Mouse (Mus musculus) heart, adult 8-10 months (tissue): ENCODE results near the gene Ehmt1. TPM values are rescaled to one million over a fixed set of nuclear protein-coding genes. Genes with fewer than 3 reads are reported as not detected.

Experiments
- DNase-seq: peaks from one replicate; pipeline ENCODE4 v3.0.0; 2022; ENCODE audit warnings: low spot score
- microRNA-seq: library from miRNA; unstranded; fragments of <30 nt; microRNA quantifications from one replicate; pipeline ENCODE4 v1.2.0, GENCODE M21; 2022
- total RNA-seq, 4 experiments: library from RNA; stranded (reverse); gene quantifications; 2 replicates each; pipeline ENCODE4 v1.2.4; 2022

Ehmt1 gene
- total RNA-seq, 4 experiments from 2014 or later = 26.9 to 35.6 (median 31.4) TPM

DNA sequence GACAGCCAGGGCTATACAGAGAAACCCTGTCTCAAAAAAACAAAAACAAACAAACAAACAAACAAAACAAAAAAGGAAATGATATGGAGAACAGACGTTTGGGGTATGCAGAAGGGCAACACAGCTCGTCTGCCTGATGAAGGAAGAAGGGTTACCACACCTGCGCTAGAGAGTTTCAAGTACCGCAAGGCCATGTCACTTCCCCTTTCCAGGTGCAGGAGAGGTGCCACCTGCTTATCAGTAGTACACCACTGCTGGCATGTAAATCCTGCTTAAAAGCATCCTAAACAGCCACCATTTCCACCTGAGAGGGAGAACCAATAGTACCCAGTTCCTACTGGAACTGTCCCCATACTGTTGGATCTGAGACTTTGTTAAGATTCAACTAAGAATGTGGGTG is 113.8 kb downstream of the Ehmt1 start:
- DNase-seq = no peak

DNA sequence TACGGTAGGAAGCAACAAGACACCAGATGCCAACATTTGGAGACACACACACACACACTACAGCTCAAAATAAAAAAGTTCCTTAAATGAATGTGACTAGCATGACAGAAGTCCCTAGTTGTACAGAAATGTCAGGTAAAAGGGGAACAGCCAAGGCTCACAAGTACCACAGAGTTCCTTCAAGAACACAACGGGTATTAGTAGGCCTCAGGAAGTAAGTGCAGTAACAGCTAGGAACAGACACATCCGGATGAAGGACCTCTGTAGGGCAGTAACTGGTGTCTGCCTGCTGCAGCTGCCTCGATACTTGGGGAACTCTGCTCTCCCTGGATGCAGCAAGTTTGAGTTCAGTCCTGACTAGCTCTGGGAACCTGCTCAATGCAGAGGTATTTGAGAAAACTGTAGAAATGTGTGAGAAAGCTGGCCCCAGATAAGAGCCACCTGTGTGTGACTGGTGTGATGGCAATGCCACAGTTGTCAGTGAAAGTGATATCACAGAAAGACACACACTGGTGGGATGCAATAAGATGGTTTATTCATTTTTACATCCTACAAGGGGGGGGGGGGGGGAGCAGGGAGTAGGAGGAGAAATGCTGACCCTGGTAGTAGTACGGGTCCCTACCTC is 122.5 kb downstream of the Ehmt1 start:
- no peak for DNase-seq

DNA sequence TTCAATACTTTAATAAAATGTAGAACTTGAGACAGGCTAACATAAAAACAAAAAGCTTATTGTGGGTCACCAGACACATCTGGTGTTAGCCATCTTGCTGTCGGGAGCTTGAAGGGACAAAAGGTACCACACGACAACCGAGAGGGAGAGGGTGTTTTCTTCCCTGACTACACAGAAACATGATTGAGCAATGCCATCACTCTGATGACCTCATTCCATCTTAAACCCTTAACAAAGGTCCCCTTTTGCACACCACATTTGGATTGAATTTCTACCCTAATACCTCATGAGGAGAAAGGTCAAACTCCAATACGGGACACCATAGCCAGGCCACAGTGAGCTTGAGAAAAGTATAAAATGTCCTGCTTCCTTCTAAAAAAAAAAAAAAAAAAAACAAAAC is 132.2 kb downstream of the Ehmt1 start:
- DNase-seq = no peak

DNA sequence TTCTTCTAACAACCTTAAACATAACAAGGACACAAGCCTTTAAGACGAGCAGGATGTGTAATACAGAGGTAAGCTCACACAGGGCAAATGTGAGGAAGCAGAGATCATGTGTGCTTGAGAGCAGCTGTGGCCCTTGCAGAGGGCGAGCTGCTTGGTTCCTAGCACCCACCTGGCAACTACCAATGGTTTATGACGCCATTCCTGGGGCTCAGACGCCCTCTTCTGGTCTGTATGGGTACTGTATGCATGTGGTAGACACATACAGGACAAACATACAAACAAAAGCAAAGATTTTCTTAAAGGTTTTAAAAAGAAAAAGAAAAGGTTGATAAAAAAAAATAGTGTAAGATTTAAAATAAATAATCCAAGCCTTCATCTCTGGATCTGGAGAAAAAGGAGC is 138.2 kb downstream of the Ehmt1 start:
- no peak for DNase-seq

DNA sequence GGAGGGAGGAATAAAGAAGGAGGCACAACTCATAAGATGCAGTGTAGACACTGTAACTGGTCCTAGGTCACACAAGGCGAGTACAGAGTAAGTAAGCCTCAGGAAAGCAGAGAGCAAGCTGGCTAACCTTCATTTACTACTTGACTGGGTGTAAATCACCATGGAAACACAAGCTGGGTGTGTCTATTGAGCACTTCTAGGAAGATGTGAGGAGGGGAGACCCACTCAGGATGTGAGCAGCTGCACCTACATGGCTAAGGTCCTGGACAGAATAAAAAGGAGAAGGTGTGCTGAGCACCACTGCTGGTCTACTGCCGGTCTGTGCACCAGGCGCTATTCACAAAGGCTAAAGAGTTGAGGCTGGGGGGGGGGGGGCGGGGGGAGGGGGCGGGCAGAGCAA is 142.6 kb downstream of the Ehmt1 start:
- DNase-seq = no peak

DNA sequence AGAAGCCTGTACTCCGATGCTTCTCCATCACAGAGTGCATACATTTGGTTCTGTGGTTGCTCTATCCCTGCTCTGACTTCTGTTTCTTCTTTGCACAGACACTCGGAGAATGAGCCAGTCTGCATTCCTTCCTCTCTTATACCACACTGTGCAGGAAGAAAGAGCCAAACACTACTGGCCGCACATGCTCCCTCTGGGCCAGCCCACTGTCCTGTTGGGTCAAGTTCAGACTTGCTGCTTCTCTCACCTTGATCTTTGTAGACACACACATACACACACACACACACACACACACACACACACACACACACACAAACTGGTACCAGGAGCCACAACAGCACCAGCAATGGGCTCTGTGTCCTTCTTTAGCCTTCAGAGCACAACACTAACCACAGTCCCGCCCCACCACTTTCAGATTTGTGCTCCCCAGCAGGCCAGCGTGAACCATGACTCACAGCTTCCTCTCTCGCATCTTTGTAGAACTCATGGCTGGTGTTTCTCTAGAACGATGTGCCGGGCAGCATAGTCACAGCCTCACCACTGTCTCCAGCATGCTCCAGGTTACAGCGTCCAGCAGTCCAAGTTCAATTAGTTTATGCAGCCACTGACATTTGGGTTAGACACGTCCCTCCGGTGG is 143.3 kb downstream of the Ehmt1 start:
- no peak for DNase-seq

DNA sequence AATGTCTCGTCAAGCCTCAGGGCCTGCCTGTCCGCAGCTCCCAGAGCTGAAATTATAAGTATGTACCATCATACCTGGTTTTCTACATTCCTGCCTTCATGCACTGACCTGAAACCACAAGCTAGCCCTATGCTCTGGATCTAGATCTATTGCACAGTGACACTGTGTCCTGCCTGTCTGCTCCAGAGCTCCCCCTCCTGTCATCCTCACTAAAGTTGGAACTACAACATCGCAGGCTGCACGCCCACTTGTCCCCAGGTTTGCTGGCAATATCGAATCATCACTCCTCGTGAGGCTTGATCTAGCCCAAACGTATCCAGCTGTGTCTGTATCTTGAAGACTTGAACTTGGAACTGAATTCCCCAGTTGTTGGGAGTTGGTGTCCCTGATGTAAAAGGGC is 144.6 kb downstream of the Ehmt1 start:
- DNase-seq = no peak

DNA sequence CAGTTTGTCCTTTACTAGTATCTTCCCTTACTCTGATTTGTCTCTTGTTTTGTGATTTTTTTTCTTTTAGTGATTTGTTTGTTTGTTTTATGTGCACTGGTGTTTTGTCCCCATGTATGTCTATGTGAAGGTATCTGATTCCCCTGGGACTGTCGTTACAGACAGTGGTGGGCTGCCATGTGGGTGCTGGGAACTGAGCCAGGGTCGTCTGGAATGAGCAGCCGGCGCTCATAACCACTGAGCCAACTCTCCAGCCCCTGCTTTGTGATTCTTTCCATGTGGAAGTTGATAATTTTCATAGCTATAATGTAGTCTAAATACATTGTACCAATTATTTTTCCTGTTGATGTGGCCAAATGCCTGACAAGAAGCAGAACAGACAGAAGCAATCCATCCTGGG is 148.6 kb downstream of the Ehmt1 start:
- DNase-seq = no peak

DNA sequence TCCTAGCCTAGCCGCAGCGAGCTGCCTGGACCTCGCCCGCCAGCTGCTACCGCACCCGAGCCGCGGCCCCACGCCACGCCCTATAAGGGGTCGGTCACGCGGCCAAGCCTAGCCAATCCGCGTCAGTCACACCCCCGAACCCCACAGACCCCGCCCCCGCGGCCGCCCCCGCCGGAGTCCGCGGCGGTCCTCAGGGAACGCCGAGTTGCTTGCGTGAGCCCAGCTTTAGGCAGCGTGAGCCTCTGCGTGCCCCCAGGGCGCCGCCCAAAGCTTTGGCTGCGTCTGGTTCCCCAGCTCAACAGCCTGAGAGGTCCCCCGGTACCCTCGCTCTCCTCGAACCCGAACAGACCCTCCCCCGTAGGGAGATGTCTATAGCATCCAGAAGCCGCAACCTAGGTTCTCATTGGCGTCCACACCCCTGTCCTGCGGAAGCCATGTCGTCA is 156.3 kb downstream of the Ehmt1 start, which contains the start of gene Cacna1b:
Gene Cacna1b (minus strand): TSS at position 38 of the 443 bp plus-strand sequence.
- DNase-seq = peak; percentile 15

DNA sequence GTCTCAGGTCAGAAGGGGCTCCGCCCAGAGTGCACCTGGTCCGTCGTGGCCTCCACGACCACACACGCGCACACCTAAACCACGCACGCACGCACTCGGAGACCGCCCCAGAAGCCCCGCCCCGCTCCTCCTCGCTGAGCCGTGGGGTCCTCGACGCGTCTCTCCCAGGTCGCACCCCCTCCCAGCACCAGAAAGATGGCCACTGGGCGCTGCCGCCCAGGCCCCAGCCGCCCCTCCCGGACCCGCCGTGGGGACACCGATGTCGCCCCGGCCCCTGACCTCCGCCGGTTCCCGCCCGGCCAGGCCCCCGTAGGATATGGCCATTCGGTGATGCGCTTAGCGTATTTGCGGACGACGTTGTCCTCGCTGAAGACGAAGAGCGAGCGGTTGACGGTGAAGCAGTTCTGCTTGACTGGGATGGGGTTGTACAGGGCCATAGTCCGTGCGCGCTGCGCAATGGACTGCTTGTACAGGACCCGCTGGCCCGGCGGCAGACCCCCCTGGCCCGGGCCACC is 156.9 kb downstream of the Ehmt1 start:
- DNase-seq = no peak

DNA sequence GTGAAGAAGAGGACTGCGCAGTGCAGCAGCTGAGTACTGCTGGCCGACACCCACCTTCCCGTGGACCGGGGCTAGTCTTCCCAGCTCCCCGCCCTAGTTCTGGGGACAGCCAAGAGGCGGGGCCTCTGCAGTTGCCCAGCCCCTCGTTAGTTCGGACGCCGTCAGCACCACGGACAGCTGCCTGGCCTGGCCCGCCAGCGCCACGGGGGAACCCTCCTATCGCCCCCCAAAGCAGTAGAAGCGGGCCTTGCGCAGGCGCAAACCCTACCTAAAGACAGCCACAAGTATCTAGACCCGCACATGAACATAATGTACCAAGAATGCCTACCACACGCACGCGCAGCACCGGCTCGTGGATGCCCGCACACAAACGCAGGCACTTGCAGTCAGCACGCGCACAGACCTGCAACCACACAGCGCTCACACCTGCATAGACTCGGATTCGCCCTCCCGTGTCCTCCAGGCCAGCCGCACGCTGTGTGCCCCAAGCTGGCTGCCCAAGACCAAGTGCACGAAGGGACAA is 157.4 kb downstream of the Ehmt1 start:
- DNase-seq = no peak

DNA sequence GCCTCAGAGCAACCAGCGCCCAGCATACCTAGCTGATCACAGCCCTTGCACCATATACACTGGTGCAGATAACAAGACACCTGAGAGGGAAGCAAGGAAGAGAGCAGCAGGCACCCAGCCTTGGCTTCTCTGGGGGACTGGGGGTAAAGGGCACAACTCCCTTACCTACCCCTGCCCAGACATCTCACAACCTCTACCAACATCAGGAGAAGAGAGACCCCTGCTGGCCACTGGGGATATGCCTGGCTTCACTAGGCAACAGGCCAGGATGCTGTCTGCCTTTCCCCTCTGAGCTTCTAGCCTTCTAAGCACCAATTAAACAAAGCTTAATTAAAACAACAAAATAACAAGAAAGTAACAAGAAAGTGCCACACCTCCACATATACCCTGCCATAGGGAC is 164.1 kb downstream of the Ehmt1 start:
- peak; percentile 31 for DNase-seq

DNA sequence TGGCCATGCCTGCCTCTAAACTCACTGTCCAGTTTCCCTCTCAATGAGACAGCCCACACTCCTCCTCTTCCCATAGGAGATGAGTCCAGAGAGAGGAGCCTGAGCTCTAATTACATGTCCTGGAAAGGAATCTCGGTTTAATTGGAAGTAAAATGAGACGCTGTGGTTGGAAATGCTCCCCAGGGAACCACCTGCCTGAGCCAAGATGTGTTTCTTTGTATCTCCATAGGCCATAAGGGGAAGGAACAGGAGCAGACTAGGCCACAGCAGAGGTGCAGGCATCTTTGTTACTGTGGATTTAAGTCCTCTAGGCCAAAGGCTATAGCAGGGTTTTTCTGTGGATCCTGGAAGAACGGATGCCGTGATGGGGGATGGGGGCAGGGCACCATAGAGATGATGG is 166.8 kb downstream of the Ehmt1 start:
- no peak for DNase-seq

DNA sequence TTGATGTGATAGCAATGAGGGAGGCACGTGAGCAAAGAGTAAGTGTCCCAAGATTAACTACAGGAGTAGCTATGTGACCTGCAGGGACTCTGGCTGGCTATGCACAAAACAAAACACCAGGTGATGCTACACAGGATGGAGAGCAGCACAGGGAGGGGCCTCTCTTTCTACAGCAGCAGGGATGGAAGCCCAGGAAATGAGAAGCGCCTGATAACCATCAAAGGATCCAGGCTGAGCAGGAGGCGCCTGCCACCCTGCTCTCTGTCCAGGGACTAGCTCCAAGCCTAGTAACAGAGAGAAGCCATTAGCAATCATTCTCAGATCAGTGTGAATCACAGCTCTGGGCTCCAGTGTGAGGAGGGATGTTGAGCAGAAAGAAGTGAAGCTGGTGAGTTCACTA is 169.4 kb downstream of the Ehmt1 start:
- DNase-seq = no peak

DNA sequence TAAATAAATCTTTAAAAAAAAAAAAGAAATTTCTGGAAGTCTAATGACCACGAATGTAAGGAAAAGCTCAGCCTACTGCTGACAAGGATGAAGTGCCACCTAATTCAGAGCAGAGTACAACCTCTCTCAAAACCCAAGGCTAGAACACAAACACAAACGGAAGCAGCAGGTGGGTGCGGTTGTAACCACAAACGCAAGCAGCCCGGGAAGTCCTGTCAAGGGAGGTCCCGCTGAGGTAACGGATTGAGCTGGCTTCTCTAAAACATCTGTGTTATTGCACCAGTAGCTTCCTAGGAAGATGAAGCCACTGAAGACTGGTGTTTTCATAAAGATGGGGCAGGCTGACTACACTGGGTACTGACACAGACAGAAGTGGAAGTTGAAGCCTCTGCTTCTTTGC is 171.5 kb downstream of the Ehmt1 start:
- no peak for DNase-seq

Small RNA genes lying within 50 kb of the gene (microRNA-seq; reads per million reads assigned to microRNA genes)
- gene Gm22875 = not detected

Other genes starting within 250 kb of the Ehmt1 start
- gene Cacna1b, start 156.5 kb downstream of the Ehmt1 start, total RNA-seq = 1 to 10 TPM in 1 of 4 experiments, under 1 TPM in 2, not detected in 1; 0.32 to 1.1 (median 0.33) TPM
- 1 to 10 TPM; 3.0 to 6.7 (median 5.4) TPM for gene Arrdc1, start 15.6 kb upstream of the Ehmt1 start, total RNA-seq
- gene Zmynd19, start 30.2 kb upstream of the Ehmt1 start, total RNA-seq = 10 to 100 TPM; 14.9 to 17.6 (median 17.1) TPM
- gene Dph7, start 42.8 kb upstream of the Ehmt1 start, total RNA-seq = 1 to 10 TPM; 4.6 to 7.5 (median 6.2) TPM
- 100 to 1,000 TPM in 1 of 4 experiments, 10 to 100 TPM in 3; 89.6 to 108 (median 95.0) TPM for gene Mrpl41, start 55.5 kb upstream of the Ehmt1 start, total RNA-seq
- gene Pnpla7, start 56.4 kb upstream of the Ehmt1 start, total RNA-seq = 10 to 100 TPM; 25.2 to 36.0 (median 28.7) TPM
- 10 to 100 TPM; 11.7 to 15.9 (median 12.2) TPM for gene Nsmf, start 134.7 kb upstream of the Ehmt1 start, total RNA-seq
- not detected for gene Entpd8, start 160.7 kb upstream of the Ehmt1 start, total RNA-seq
- gene Noxa1, start 175.5 kb upstream of the Ehmt1 start, total RNA-seq = not detected